Mouse (Mus musculus): ENCODE measurements around the gene Fcrl5. TPM values are rescaled to one million over a fixed set of nuclear protein-coding genes. Genes with fewer than 3 reads are reported as not detected.

Gene Fcrl5
- total RNA-seq (2023): under 1 TPM in 1 of 2 experiments, not detected in 1; 0.15 TPM

GRCm38 (mm10) chr3:87435479-87435878 is at the start of gene Fcrl5:
Gene Fcrl5, plus strand, starts transcription at chr3:87435773.

GRCm38 (mm10) chr3:87525043-87525836 is 89.7 kb downstream of the Fcrl5 start, which contains the start of gene Etv3:
Gene Etv3, plus strand, starts transcription at chr3:87525407.

Other genes with a start within 250 kb of the Fcrl5 start
- gene Fcrls, start 172.0 kb upstream of the Fcrl5 start, total RNA-seq (2023): not detected
- gene Cd5l, start 77.9 kb upstream of the Fcrl5 start, total RNA-seq (2023): under 1 TPM; 0.66 to 0.84 TPM
- gene Fcrl1, start 59.4 kb upstream of the Fcrl5 start, total RNA-seq (2023): 10 to 100 TPM; 13.3 to 16.5 TPM
- gene Etv3, start 89.6 kb downstream of the Fcrl5 start, total RNA-seq (2023): 10 to 100 TPM; 25.1 to 28.1 TPM
- 10 to 100 TPM; 25.2 to 25.9 TPM for gene Arhgef11, start 181.8 kb downstream of the Fcrl5 start, total RNA-seq (2023)